Mouse (Mus musculus) forebrain, embryonic 14.5 days (tissue): ENCODE results near the gene S1pr4. TPM values are rescaled to one million over a fixed set of nuclear protein-coding genes. Genes with fewer than 3 reads are reported as not detected.
A peak's percentile ranks its signal among the peaks of the same experiment; 100 is the strongest.

Experiments
- ATAC-seq: fragments of 200-750 bp; cut with Nextera tagmentation; 2 replicates; pipeline ENCODE4 v1.8.0; 2017; ENCODE audit warnings: mild to moderate bottlenecking, moderate library complexity
- DNase-seq: peaks from one replicate; pipeline ENCODE4 v3.0.0-alpha.2; 2015; ENCODE audit warnings: low spot score
- H3K27ac ChIP-seq: fragments of 300-500 bp; sonication (generic); 2 replicates; pipeline ENCODE4 v1.5.1; 2014; ENCODE audit warnings: low read depth, mild to moderate bottlenecking, control low read depth, low read length, moderate library complexity
- H3K27me3 ChIP-seq: fragments of 300-500 bp; sonication (generic); replicated peaks from 2 replicates; pipeline ENCODE4 v1.6.1; 2014; ENCODE audit warnings: low read length, control low read depth, mixed read lengths; ENCODE audit not compliant: control insufficient read depth, insufficient read depth
- H3K36me3 ChIP-seq: fragments of 300-500 bp; sonication (generic); 2 replicates; pipeline ENCODE4 v1.6.1; 2014; ENCODE audit warnings: low read length, control low read depth; ENCODE audit not compliant: control insufficient read depth, insufficient read depth
- H3K4me1 ChIP-seq: fragments of 300-500 bp; sonication (generic); 2 replicates; pipeline ENCODE4 v1.6.1; 2014; ENCODE audit warnings: antibody characterized with exemption, low read length, control low read depth; ENCODE audit not compliant: control insufficient read depth, insufficient read depth
- H3K4me2 ChIP-seq: fragments of 300-500 bp; sonication (generic); 2 replicates; pipeline ENCODE4 v1.6.1; 2014; ENCODE audit warnings: mild to moderate bottlenecking, control low read depth, low read length
- H3K4me3 ChIP-seq: fragments of 300-500 bp; sonication (generic); 2 replicates; pipeline ENCODE4 v1.5.1; 2014; ENCODE audit warnings: low read depth, low read length, control low read depth
- H3K9ac ChIP-seq: fragments of 300-500 bp; sonication (generic); 2 replicates; pipeline ENCODE4 v1.6.1; 2014; ENCODE audit warnings: mild to moderate bottlenecking, low read length, control low read depth, moderate library complexity
- H3K9me3 ChIP-seq: fragments of 300-500 bp; sonication (generic); replicated peaks from 2 replicates; pipeline ENCODE4 v1.6.1; 2016; ENCODE audit warnings: low read length, control low read depth, mixed read lengths; ENCODE audit not compliant: control insufficient read depth
- WGBS: fragments of 180-500 bp; shearing (Covaris S2); extraction: QIAGEN DNeasy Blood & Tissue Kit; methylation state at CpG from one replicate; pipeline ENCODE4 v1.1.7; 2014; 5-methylcytosine and 5-hydroxymethylcytosine counted together
- polyA plus RNA-seq: library from polyadenylated mRNA; unstranded; fragments of >200 nt; fragmentation: Nextera tagmentation; extraction: Ambion mirVana; gene quantifications from 2 replicates; pipeline ENCODE4 v1.2.1, GENCODE M21; 2014

Gene S1pr4
- polyA plus RNA-seq, 1 experiment from 2014 or later: 0.53 TPM

DNA sequence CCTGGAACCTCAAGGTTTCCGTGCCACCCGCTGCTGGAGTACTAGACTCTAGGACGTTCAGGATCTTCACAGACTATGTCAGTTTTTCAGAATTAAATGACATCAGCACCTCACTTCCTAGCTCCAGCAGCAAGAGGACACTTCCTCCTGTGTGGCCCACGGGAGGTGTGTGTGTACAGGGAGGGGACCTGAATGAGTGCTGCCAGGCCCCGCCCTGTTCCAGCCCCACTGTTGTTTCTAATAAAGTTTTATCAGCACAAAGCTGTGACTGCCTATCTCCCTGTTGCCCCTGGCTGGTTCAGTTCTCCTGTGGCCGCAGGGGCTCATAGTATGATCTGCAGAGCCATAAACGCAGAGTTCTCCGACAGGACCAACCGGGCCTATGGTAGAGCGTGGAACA lies 25.5 kb downstream of the S1pr4 start:
- Histone ChIP-seq H3K9ac (no peak overlapping the region), H3K4me1 (peaks cover 27% of the 10 kb centered on the region), H3K36me3 (peaks cover 12% of the 10 kb centered on the region), H3K27ac (0 out of 2 replicates have a peak overlapping the region, but pooled peaks have one; percentile 94), H3K4me3 (no peak overlapping the region), H3K9me3 (no peaks in the 10 kb centered on the region), H3K4me2 (no peak overlapping the region), H3K27me3 (no peaks in the 10 kb centered on the region)
- 83% methylated on average over 10 of the region's 10 CpGs for WGBS
- no peak for ATAC-seq
- DNase-seq: no peak

DNA sequence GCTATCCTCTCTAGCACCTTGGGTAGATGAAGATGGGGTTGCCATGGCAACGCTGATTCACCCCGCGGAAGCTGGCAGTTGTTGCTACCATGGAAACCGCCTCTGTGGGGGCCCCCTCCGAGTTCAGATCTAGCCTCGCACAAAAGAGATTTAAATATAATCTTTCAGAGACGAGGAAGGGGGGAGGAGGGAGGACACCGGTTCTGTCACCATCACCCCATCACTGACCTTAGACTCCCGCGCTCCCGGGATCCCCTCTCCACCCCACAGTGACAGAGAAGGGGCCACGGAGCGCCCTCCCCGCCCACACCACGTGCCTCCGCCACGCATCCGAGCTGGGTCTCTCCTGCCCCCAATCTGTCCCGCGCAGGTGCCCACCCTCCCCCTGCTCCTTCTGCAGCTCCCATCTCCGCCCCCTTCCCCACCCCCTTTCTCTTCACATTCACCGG lies 26.9 kb downstream of the S1pr4 start:
- no peaks in the 10 kb centered on the region for H3K27me3 ChIP-seq
- H3K9ac ChIP-seq: peak overlapping the region; percentile 69
- ATAC-seq: peak; percentile 90
- DNase-seq: peak; percentile 98
- peak overlapping the region; percentile 40 for H3K4me3 ChIP-seq
- peak overlapping the region; percentile 94 for H3K27ac ChIP-seq
- WGBS: 0% methylated on average over 20 of the region's 22 CpGs
- peaks cover 22% of the 10 kb centered on the region for H3K36me3 ChIP-seq
- peak overlapping the region; percentile 85 for H3K4me2 ChIP-seq
- no peaks in the 10 kb centered on the region for H3K9me3 ChIP-seq
- peaks cover 27% of the 10 kb centered on the region for H3K4me1 ChIP-seq

DNA sequence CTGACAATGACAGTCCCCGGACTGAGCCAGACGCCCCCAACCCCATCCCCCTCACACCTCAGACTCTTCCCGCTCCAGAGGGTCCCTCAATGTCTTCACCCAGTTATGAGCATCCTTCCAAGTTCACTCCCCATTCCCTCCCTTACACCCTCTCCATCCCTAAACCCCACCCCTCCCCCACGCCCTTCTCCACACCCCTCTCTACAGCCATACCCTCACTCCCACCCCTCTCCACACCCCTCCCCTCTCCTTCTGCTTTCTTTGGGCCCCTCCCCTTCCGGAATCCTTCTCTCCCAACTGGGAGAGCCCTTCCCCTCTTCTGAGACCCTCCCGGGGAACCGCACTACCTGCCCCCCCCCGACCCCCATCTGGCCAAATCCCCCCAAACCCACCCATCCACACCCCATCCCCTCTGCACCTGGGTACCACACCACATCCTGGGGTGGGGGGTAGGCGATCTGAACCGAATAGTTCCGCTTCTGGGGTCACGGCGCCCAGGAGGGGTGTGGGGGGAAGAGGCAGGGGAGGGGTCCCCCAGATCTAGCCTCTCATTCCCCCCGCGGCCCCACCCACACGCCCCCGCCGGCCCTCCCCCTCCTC lies 27.4 kb downstream of the S1pr4 start:
- Histone ChIP-seq H3K36me3 (peaks cover 27% of the 10 kb centered on the region), H3K4me3 (peak overlapping the region; percentile 40), H3K9ac (peak overlapping the region; percentile 69), H3K4me2 (peak overlapping the region; percentile 85), H3K27ac (peak overlapping the region; percentile 94), H3K27me3 (no peaks in the 10 kb centered on the region), H3K9me3 (no peaks in the 10 kb centered on the region), H3K4me1 (peaks cover 27% of the 10 kb centered on the region)
- DNase-seq (peak; percentile 73), ATAC-seq (peak; percentile 62)
- WGBS: 2% methylated on average over 15 of the region's 18 CpGs

- Histone ChIP-seq H3K4me1 (peaks cover 25% of the 10 kb centered on the region), H3K27me3 (no peaks in the 10 kb centered on the region), H3K36me3 (peaks cover 38% of the 10 kb centered on the region), H3K9me3 (no peaks in the 10 kb centered on the region), H3K4me2 (no peak overlapping the region), H3K27ac (no peak overlapping the region), H3K9ac (no peak overlapping the region), H3K4me3 (no peak overlapping the region)
- ATAC-seq (no peak), DNase-seq (no peak)
- WGBS: 66% methylated on average over 18 of the region's 18 CpGs
These were observed 29.5 kb downstream of the S1pr4 start for GRCm38 (mm10) chr10:81470454-81470853.

- Histone ChIP-seq H3K9me3 (no peaks in the 10 kb centered on the region), H3K4me1 (peaks cover 28% of the 10 kb centered on the region), H3K4me3 (no peak overlapping the region), H3K36me3 (peaks cover 38% of the 10 kb centered on the region), H3K4me2 (no peak overlapping the region), H3K27me3 (no peaks in the 10 kb centered on the region), H3K27ac (no peak overlapping the region), H3K9ac (no peak overlapping the region)
- ATAC-seq (no peak), DNase-seq (no peak)
- 84% methylated on average over 5 of the region's 5 CpGs for WGBS
These were observed 30.7 kb downstream of the S1pr4 start for GRCm38 (mm10) chr10:81469253-81469652.

- Histone ChIP-seq H3K4me1 (peaks cover 23% of the 10 kb centered on the region), H3K9ac (no peak overlapping the region), H3K4me3 (no peak overlapping the region), H3K36me3 (peaks cover 38% of the 10 kb centered on the region), H3K9me3 (no peaks in the 10 kb centered on the region), H3K4me2 (no peak overlapping the region), H3K27ac (no peak overlapping the region), H3K27me3 (peaks cover 9% of the 10 kb centered on the region)
- DNase-seq (no peak), ATAC-seq (no peak)
- 87% methylated on average over 16 of the region's 16 CpGs for WGBS
These were observed 32.2 kb downstream of the S1pr4 start for GRCm38 (mm10) chr10:81467670-81468235.

GRCm38 (mm10) chr10:81466881-81467280 lies 33.1 kb downstream of the S1pr4 start:
- no peak for ATAC-seq
- Histone ChIP-seq H3K9ac (no peak overlapping the region), H3K27ac (no peak overlapping the region), H3K9me3 (no peaks in the 10 kb centered on the region), H3K27me3 (peaks cover 18% of the 10 kb centered on the region), H3K4me3 (no peak overlapping the region), H3K4me2 (no peak overlapping the region), H3K4me1 (peaks cover 17% of the 10 kb centered on the region), H3K36me3 (peaks cover 43% of the 10 kb centered on the region)
- 77% methylated on average over 14 of the region's 14 CpGs for WGBS
- DNase-seq: no peak

- no peaks in the 10 kb centered on the region for H3K9me3 ChIP-seq
- H3K27me3 ChIP-seq: peaks cover 20% of the 10 kb centered on the region
- DNase-seq (no peak), ATAC-seq (no peak)
- H3K27ac ChIP-seq: no peak overlapping the region
- no peak overlapping the region for H3K4me3 ChIP-seq
- 93% methylated on average over 2 of the region's 2 CpGs for WGBS
- H3K4me2 ChIP-seq: no peak overlapping the region
- H3K9ac ChIP-seq: no peak overlapping the region
- peaks cover 11% of the 10 kb centered on the region for H3K4me1 ChIP-seq
- peaks cover 45% of the 10 kb centered on the region for H3K36me3 ChIP-seq
These were observed 33.9 kb downstream of the S1pr4 start for GRCm38 (mm10) chr10:81466066-81466465.

- Histone ChIP-seq H3K4me2 (no peak overlapping the region), H3K4me3 (no peak overlapping the region), H3K27me3 (peaks cover 28% of the 10 kb centered on the region), H3K9me3 (no peaks in the 10 kb centered on the region), H3K9ac (no peak overlapping the region), H3K27ac (no peak overlapping the region), H3K4me1 (peaks cover 4% of the 10 kb centered on the region; the same call in 1 of the 2 replicates), H3K36me3 (peaks cover 45% of the 10 kb centered on the region)
- DNase-seq (no peak), ATAC-seq (peak; percentile 13; the same call in 1 of the 2 replicates)
- WGBS: 4% methylated on average over 5 of the region's 5 CpGs
These were observed 34.7 kb downstream of the S1pr4 start for GRCm38 (mm10) chr10:81465265-81465645.
